25 mouse cellular contexts compared by ENCODE assay signal in the genomic region with DNA sequence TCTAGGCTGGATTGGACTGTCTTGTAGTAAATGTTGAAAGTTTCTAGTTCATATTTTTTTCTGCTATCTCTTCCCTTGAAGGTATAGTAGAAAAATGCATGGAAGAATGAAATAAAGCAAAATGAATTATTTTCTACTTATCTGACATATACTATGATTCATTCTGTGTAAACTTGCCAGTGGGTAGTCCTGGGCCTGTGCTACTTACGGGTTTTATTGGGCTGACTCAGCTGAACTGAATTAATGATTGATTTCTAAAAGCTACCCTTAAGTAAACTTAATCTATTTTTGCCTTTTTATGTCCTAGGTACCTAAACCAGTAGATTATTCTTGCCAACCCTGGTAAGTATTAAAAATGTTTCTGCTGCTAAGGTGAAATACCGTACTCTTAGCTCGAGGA.
"Had no signal": no experiment of that assay in that cellular context is flagged by ENCODE, and none has a peak within 500 bp of the region (broad histone marks: within the 10 kb centered on the region; RNA-seq: fewer than 3 reads in every experiment).

No protein-coding gene starts in this region.

- H3K27ac ChIP-seq: gastrocnemius, adult 2 months; heart, embryonic 10.5 days; hindbrain, embryonic 10.5 days; hindbrain, embryonic 12.5 days; hindbrain, embryonic 14.5 days; kidney, embryonic 15.5 days; kidney, postnatal 0 days; limb, embryonic 13.5 days; limb, embryonic 15.5 days; liver, embryonic 12.5 days; liver, embryonic 14.5 days had no signal

- ATAC-seq: hindbrain, embryonic 16.5 days; inflammation-experienced regulatory T-cells, adult 6 months; liver, embryonic 12.5 days had no signal

- DNase-seq: gastrocnemius, adult 2 months; gastrocnemius, postnatal 10 days; gastrocnemius, postnatal 25 days; heart, adult 18-20 months; heart, postnatal 10 days; heart, postnatal 4 days; kidney, adult 18-20 months; kidney, postnatal 14 days; kidney, postnatal 36 days; layer of hippocampus, adult 9-11 months; layer of hippocampus, postnatal 36 days; left cerebral cortex, postnatal 4 days had no signal

- H3K36me3 ChIP-seq: heart, embryonic 10.5 days; heart, embryonic 12.5 days; hindbrain, embryonic 10.5 days; hindbrain, embryonic 12.5 days; kidney, embryonic 15.5 days; limb, embryonic 13.5 days; limb, embryonic 15.5 days; liver, embryonic 12.5 days had no signal

- H3K27me3 ChIP-seq: heart, embryonic 12.5 days; hindbrain, embryonic 12.5 days; kidney, embryonic 15.5 days; limb, embryonic 13.5 days; limb, embryonic 15.5 days; liver, embryonic 12.5 days had no signal

- H3K4me3 ChIP-seq: gastrocnemius, adult 2 months; heart, embryonic 10.5 days; heart, embryonic 12.5 days; hindbrain, embryonic 10.5 days; hindbrain, embryonic 12.5 days; kidney, embryonic 15.5 days; limb, embryonic 13.5 days; limb, embryonic 15.5 days; liver, embryonic 12.5 days had no signal

- H3K4me1 ChIP-seq: heart, embryonic 10.5 days; heart, embryonic 12.5 days; hindbrain, embryonic 10.5 days; kidney, embryonic 15.5 days; limb, embryonic 13.5 days; limb, embryonic 15.5 days; liver, embryonic 12.5 days had no signal
